In genomic region chr7:66131776-66132421, GRCm38 (mm10) we compare ENCODE assay signal across 23 mouse cellular contexts. TPM values are rescaled to one million over a fixed set of nuclear protein-coding genes. Genes with fewer than 3 reads are reported as not detected.
DNase-seq lines count a peak whose midpoint lies in the region; ATAC-seq lines count a peak whose summit lies in the region.
"Had no signal": no experiment of that assay in that cellular context is flagged by ENCODE, and none has a peak within 500 bp of the region (broad histone marks: within the 10 kb centered on the region; RNA-seq: fewer than 3 reads in every experiment).

No protein-coding gene starts in this region.

- H3K36me3 ChIP-seq in lung, embryonic 16.5 days (ENCODE audit: control insufficient read depth, insufficient read depth, low read length) = peaks cover 5% of the 10 kb centered on the region; the same call in 1 of the 2 replicates

- no peaks in the 10 kb centered on the region for H3K27me3 ChIP-seq in lung, embryonic 16.5 days (ENCODE audit: control insufficient read depth, insufficient read depth, low read depth, low read length)
- H3K27me3 ChIP-seq: forebrain, embryonic 13.5 days; hindbrain, embryonic 13.5 days had no signal

- no peak overlapping the region for H3K9ac ChIP-seq in lung, embryonic 16.5 days (ENCODE audit: low read length)
- H3K9ac ChIP-seq: forebrain, embryonic 13.5 days; hindbrain, embryonic 13.5 days had no signal

- peaks cover 43% of the 10 kb centered on the region for H3K4me1 ChIP-seq in lung, embryonic 16.5 days (replicated peaks; ENCODE audit: control insufficient read depth, insufficient read depth, low read length)

- H3K4me3 ChIP-seq in lung, embryonic 16.5 days (ENCODE audit: low read length) = no peak overlapping the region
- H3K4me3 ChIP-seq: forebrain, embryonic 10.5 days; forebrain, embryonic 13.5 days; hindbrain, embryonic 10.5 days; hindbrain, embryonic 13.5 days had no signal

- intact Hi-C loops in heart, postnatal 25 days (cut with DNase I) = no loop called here

- ATAC-seq in lung, embryonic 16.5 days (ENCODE audit: low read depth) = peak; percentile 52; the same call in 1 of the 2 replicates
- ATAC-seq: activated CD4-positive, CD25-positive, alpha-beta regulatory T cell, adult 4 months; forebrain, embryonic 13.5 days; forebrain, embryonic 16.5 days had no signal

- 64% methylated on average over 4 of the region's 4 CpGs for WGBS in lung, embryonic 16.5 days

- DNase-seq in heart, adult 11 months = peak; percentile 57
- no peak for DNase-seq in heart, postnatal 25 days (ENCODE audit: low spot score)
- peak; percentile 57 for DNase-seq in lung, postnatal 14 days
- DNase-seq in lung, postnatal 4 days = peak; percentile 62 to 65
- DNase-seq in kidney, adult 8-10 months = no peak
- DNase-seq in ovary, postnatal 14 days (ENCODE audit: low spot score) = no peak
- DNase-seq in layer of hippocampus, adult 18-20 months (ENCODE audit: low spot score in 2 of 2) = no peak
- DNase-seq: adrenal gland, adult 8-10 months; adrenal gland, postnatal 25 days; cerebellum, adult 11-12 months; cerebellum, adult 9-10 months; cerebellum, postnatal 14 days; gastrocnemius, postnatal 10 days; gastrocnemius, postnatal 36 days; heart, postnatal 36 days had no signal

- no peak overlapping the region for H3K4me2 ChIP-seq in lung, embryonic 16.5 days (ENCODE audit: low read depth, low read length)
- H3K4me2 ChIP-seq: forebrain, embryonic 13.5 days; heart, embryonic 11.5 days; hindbrain, embryonic 13.5 days had no signal

- no peak overlapping the region for H3K27ac ChIP-seq in lung, embryonic 16.5 days (ENCODE audit: low read length)
- H3K27ac ChIP-seq: forebrain, embryonic 10.5 days; forebrain, embryonic 13.5 days; hindbrain, embryonic 10.5 days; hindbrain, embryonic 13.5 days had no signal

- no peaks in the 10 kb centered on the region for H3K9me3 ChIP-seq in lung, embryonic 16.5 days (ENCODE audit: control insufficient read depth, low read length)
- H3K9me3 ChIP-seq: forebrain, embryonic 10.5 days; forebrain, embryonic 13.5 days; hindbrain, embryonic 13.5 days had no signal

RNA-seq across cellular contexts. Expression of gene Chsy1, which starts 22.6 kb away (rescaled TPM):
- total RNA-seq in heart, postnatal 25 days (2021) = 10 to 100 TPM; 14.4 to 16.8 TPM
- polyA plus RNA-seq in lung, embryonic 16.5 days (2015; fragmentation: Nextera tagmentation; extraction: Ambion mirVana) = 17.1 and 17.7 TPM in 2 replicates
- total RNA-seq in layer of hippocampus, adult 18-20 months (2021) = 10 to 100 TPM; 16.6 to 16.7 TPM

RNA-seq across cellular contexts. Expression of gene Selenos, which starts 52.5 kb away (rescaled TPM):
- total RNA-seq in heart, postnatal 25 days (2021) = 10 to 100 TPM; 31.1 to 36.9 TPM
- 122 and 123 TPM in 2 replicates for polyA plus RNA-seq in lung, embryonic 16.5 days (2015; fragmentation: Nextera tagmentation; extraction: Ambion mirVana)
- total RNA-seq in layer of hippocampus, adult 18-20 months (2021) = 10 to 100 TPM; 46.2 to 50.4 TPM

Comparison
In these comparisons a context has a peak if more than half of its experiments do, and no peak if none do; other contexts are left out.
1. DNase-seq: peak in heart, adult 11 months (single experiment), lung, postnatal 14 days (single experiment) and lung, postnatal 4 days (2 of 2); none in heart, postnatal 25 days (single experiment), kidney, adult 8-10 months (0 of 2), ovary, postnatal 14 days (single experiment) and layer of hippocampus, adult 18-20 months (0 of 2).